ENCODE assay signal across 10 mouse cellular contexts in genomic region chr5:73244403-73244802, GRCm38 (mm10). TPM values are rescaled to one million over a fixed set of nuclear protein-coding genes. Genes with fewer than 3 reads are reported as not detected.
DNase-seq lines count a peak whose midpoint lies in the region; ATAC-seq lines count a peak whose summit lies in the region.
"Had no signal": no experiment of that assay in that cellular context is flagged by ENCODE, and none has a peak within 500 bp of the region (broad histone marks: within the 10 kb centered on the region; RNA-seq: fewer than 3 reads in every experiment).

No protein-coding gene starts in this region.

- H3K27me3 ChIP-seq in hindbrain, embryonic 16.5 days (replicated peaks; ENCODE audit: control insufficient read depth, insufficient read depth, low read length) = no peaks in the 10 kb centered on the region
- H3K27me3 ChIP-seq in hindbrain, embryonic 11.5 days (ENCODE audit: control insufficient read depth, insufficient read depth, low read length) = no peaks in the 10 kb centered on the region
- no peaks in the 10 kb centered on the region for H3K27me3 ChIP-seq in forebrain, embryonic 16.5 days (replicated peaks; ENCODE audit: control insufficient read depth, insufficient read depth, low read length)
- H3K27me3 ChIP-seq in midbrain, embryonic 12.5 days = no peaks in the 10 kb centered on the region
- H3K27me3 ChIP-seq: heart, embryonic 13.5 days; liver, embryonic 13.5 days had no signal

- H3K4me3 ChIP-seq in hindbrain, embryonic 16.5 days (ENCODE audit: low read length) = no peak overlapping the region
- H3K4me3 ChIP-seq in hindbrain, embryonic 11.5 days (ENCODE audit: low read depth, low read length) = no peak overlapping the region
- no peak overlapping the region for H3K4me3 ChIP-seq in forebrain, embryonic 16.5 days (replicated peaks; ENCODE audit: low read length)
- no peak overlapping the region for H3K4me3 ChIP-seq in midbrain, embryonic 12.5 days
- H3K4me3 ChIP-seq: heart, embryonic 13.5 days; liver, embryonic 13.5 days had no signal

- DNase-seq in hindbrain, embryonic 11.5 days (ENCODE audit: low spot score) = no peak
- peak; percentile 23 for DNase-seq in ZHBTc4 (ENCODE audit: low read depth, low spot score)
- DNase-seq in retina, embryonic 14.5 days (ENCODE audit: low spot score) = no peak
- DNase-seq in yolk sac, embryonic 10.5 days (ENCODE audit: low spot score) = no peak
- DNase-seq: liver, embryonic 13.5 days had no signal

- no peak overlapping the region for H3K9ac ChIP-seq in hindbrain, embryonic 16.5 days (ENCODE audit: low read depth, low read length)
- H3K9ac ChIP-seq in hindbrain, embryonic 11.5 days (ENCODE audit: low read depth, low read length) = no peak overlapping the region
- H3K9ac ChIP-seq in forebrain, embryonic 16.5 days (replicated peaks; ENCODE audit: low read depth, low read length) = no peak overlapping the region
- no peak overlapping the region for H3K9ac ChIP-seq in midbrain, embryonic 12.5 days (replicated peaks)
- H3K9ac ChIP-seq: heart, embryonic 13.5 days; liver, embryonic 13.5 days had no signal

- H3K9me3 ChIP-seq in hindbrain, embryonic 16.5 days (ENCODE audit: control insufficient read depth, low read length) = no peaks in the 10 kb centered on the region
- no peaks in the 10 kb centered on the region for H3K9me3 ChIP-seq in hindbrain, embryonic 11.5 days (ENCODE audit: control insufficient read depth, low read length)
- no peaks in the 10 kb centered on the region for H3K9me3 ChIP-seq in forebrain, embryonic 16.5 days (ENCODE audit: control insufficient read depth, low read length)
- H3K9me3 ChIP-seq in midbrain, embryonic 12.5 days = no peaks in the 10 kb centered on the region
- H3K9me3 ChIP-seq: heart, embryonic 13.5 days; liver, embryonic 13.5 days had no signal

- peaks cover 9% of the 10 kb centered on the region for H3K4me1 ChIP-seq in hindbrain, embryonic 16.5 days (ENCODE audit: control insufficient read depth, insufficient read depth, low read depth, low read length)
- no peaks in the 10 kb centered on the region; the same call in 1 of the 2 replicates for H3K4me1 ChIP-seq in hindbrain, embryonic 11.5 days (replicated peaks; ENCODE audit: control insufficient read depth, insufficient read depth, low read length)
- H3K4me1 ChIP-seq in forebrain, embryonic 16.5 days (replicated peaks; ENCODE audit: control insufficient read depth, insufficient read depth, low read length) = peaks cover 27% of the 10 kb centered on the region
- peaks cover 14% of the 10 kb centered on the region; the same call in 1 of the 2 replicates for H3K4me1 ChIP-seq in midbrain, embryonic 12.5 days

- WGBS in hindbrain, embryonic 16.5 days = 54% methylated on average over 13 of the region's 13 CpGs
- WGBS in hindbrain, embryonic 11.5 days = 85% methylated on average over 13 of the region's 13 CpGs
- 49% methylated on average over 13 of the region's 13 CpGs for WGBS in forebrain, embryonic 16.5 days
- WGBS in midbrain, embryonic 12.5 days = 79% methylated on average over 13 of the region's 13 CpGs

- H3K36me3 ChIP-seq in hindbrain, embryonic 16.5 days (ENCODE audit: control insufficient read depth, insufficient read depth, low read length) = no peaks in the 10 kb centered on the region
- H3K36me3 ChIP-seq in hindbrain, embryonic 11.5 days (ENCODE audit: control insufficient read depth, insufficient read depth, low read length) = no peaks in the 10 kb centered on the region
- no peaks in the 10 kb centered on the region for H3K36me3 ChIP-seq in forebrain, embryonic 16.5 days (ENCODE audit: control insufficient read depth, insufficient read depth)
- H3K36me3 ChIP-seq in midbrain, embryonic 12.5 days = no peaks in the 10 kb centered on the region
- H3K36me3 ChIP-seq: liver, embryonic 13.5 days had no signal

- no peak overlapping the region for H3K27ac ChIP-seq in hindbrain, embryonic 16.5 days (ENCODE audit: low read depth, low read length)
- H3K27ac ChIP-seq in hindbrain, embryonic 11.5 days (ENCODE audit: low read depth, low read length) = no peak overlapping the region
- H3K27ac ChIP-seq in forebrain, embryonic 16.5 days (ENCODE audit: low read length) = no peak overlapping the region
- no peak overlapping the region for H3K27ac ChIP-seq in midbrain, embryonic 12.5 days (replicated peaks)
- H3K27ac ChIP-seq: heart, embryonic 13.5 days; kidney, postnatal 0 days; liver, embryonic 13.5 days had no signal

- H3K4me2 ChIP-seq in hindbrain, embryonic 16.5 days (ENCODE audit: low read length) = peak overlapping the region; percentile 11; the same call in 1 of the 2 replicates
- H3K4me2 ChIP-seq in hindbrain, embryonic 11.5 days (replicated peaks; ENCODE audit: low read depth, low read length) = no peak overlapping the region
- H3K4me2 ChIP-seq in forebrain, embryonic 16.5 days (ENCODE audit: low read length) = no peak overlapping the region
- no peak overlapping the region for H3K4me2 ChIP-seq in midbrain, embryonic 12.5 days (replicated peaks)
- H3K4me2 ChIP-seq: heart, embryonic 13.5 days; liver, embryonic 13.5 days had no signal

- 0 out of 2 replicates have a peak, but pooled peaks have one; percentile 31 for ATAC-seq in hindbrain, embryonic 16.5 days
- no peak for ATAC-seq in hindbrain, embryonic 11.5 days (ENCODE audit: low FRiP score)
- ATAC-seq in forebrain, embryonic 16.5 days = peak; percentile 41; the same call in 1 of the 2 replicates
- ATAC-seq in midbrain, embryonic 12.5 days (ENCODE audit: low FRiP score, low read depth) = 0 out of 2 replicates have a peak, but pooled peaks have one; percentile 27

RNA-seq across cellular contexts. Expression of gene Fryl, which starts 12.0 kb away (rescaled TPM):
- polyA plus RNA-seq in hindbrain, embryonic 16.5 days (2015; fragmentation: Nextera tagmentation; extraction: Ambion mirVana) = 29.3 and 32.1 TPM in 2 replicates
- 40.2 and 53.2 TPM in 2 replicates for polyA plus RNA-seq in hindbrain, embryonic 11.5 days (2014; fragmentation: Nextera tagmentation; extraction: Ambion mirVana)
- 48.4 and 50.7 TPM in 2 replicates for polyA plus RNA-seq in forebrain, embryonic 16.5 days (2015; fragmentation: Nextera tagmentation; extraction: Ambion mirVana)
- 48.7 and 52.0 TPM in 2 replicates for polyA plus RNA-seq in midbrain, embryonic 12.5 days (2016; fragmentation: Nextera tagmentation; extraction: Ambion mirVana)

RNA-seq across cellular contexts. Expression of gene Ociad1, which starts 48.2 kb away (rescaled TPM):
- polyA plus RNA-seq in hindbrain, embryonic 16.5 days (2015; fragmentation: Nextera tagmentation; extraction: Ambion mirVana) = 352 and 402 TPM in 2 replicates
- 148 and 177 TPM in 2 replicates for polyA plus RNA-seq in hindbrain, embryonic 11.5 days (2014; fragmentation: Nextera tagmentation; extraction: Ambion mirVana)
- polyA plus RNA-seq in forebrain, embryonic 16.5 days (2015; fragmentation: Nextera tagmentation; extraction: Ambion mirVana) = 296 and 323 TPM in 2 replicates
- polyA plus RNA-seq in midbrain, embryonic 12.5 days (2016; fragmentation: Nextera tagmentation; extraction: Ambion mirVana) = 186 and 219 TPM in 2 replicates
